Mouse (Mus musculus) liver, embryonic 11.5 days (tissue): ENCODE measurements around the gene Rad9a. TPM values are rescaled to one million over a fixed set of nuclear protein-coding genes. Genes with fewer than 3 reads are reported as not detected.

Source experiments
- ATAC-seq: fragments of 200-750 bp; cut with Nextera tagmentation; replicated peaks from 2 replicates; pipeline ENCODE4 v1.8.0; 2017; ENCODE audit warnings: moderate number of reproducible peaks, mild to moderate bottlenecking, moderate TSS enrichment, moderate library complexity; ENCODE audit not compliant: low FRiP score
- DNase-seq: peaks from one replicate; pipeline ENCODE4 v3.0.0-alpha.2; 2017; ENCODE audit warnings: low spot score
- H3K27ac ChIP-seq: fragments of 300-500 bp; sonication (generic); 2 replicates; pipeline ENCODE4 v1.5.1; 2014; ENCODE audit warnings: mild to moderate bottlenecking, low read depth, low read length, control low read depth
- H3K27me3 ChIP-seq: fragments of 300-500 bp; sonication (generic); replicated peaks from 2 replicates; pipeline ENCODE4 v1.6.1; 2014; ENCODE audit warnings: low read length, mixed read lengths; ENCODE audit not compliant: control insufficient read depth, insufficient read depth
- H3K36me3 ChIP-seq: fragments of 300-500 bp; sonication (generic); 2 replicates; pipeline ENCODE4 v1.6.1; 2014; ENCODE audit warnings: mild to moderate bottlenecking, low read length, moderate library complexity, mixed read lengths; ENCODE audit not compliant: control insufficient read depth, insufficient read depth
- H3K4me1 ChIP-seq: fragments of 300-500 bp; sonication (generic); replicated peaks from 2 replicates; pipeline ENCODE4 v1.6.1; 2014; ENCODE audit warnings: low read length, mixed read lengths; ENCODE audit not compliant: control insufficient read depth, insufficient read depth
- H3K4me2 ChIP-seq: fragments of 300-500 bp; sonication (generic); 2 replicates; pipeline ENCODE4 v1.6.1; 2014; ENCODE audit warnings: mild to moderate bottlenecking, control low read depth, moderate library complexity
- H3K4me3 ChIP-seq: fragments of 300-500 bp; sonication (generic); 2 replicates; pipeline ENCODE4 v1.5.1; 2014; ENCODE audit warnings: low read depth, low read length, control low read depth
- H3K9ac ChIP-seq: fragments of 300-500 bp; sonication (generic); 2 replicates; pipeline ENCODE4 v1.6.1; 2014; ENCODE audit warnings: low read depth, low read length, control low read depth
- H3K9me3 ChIP-seq: fragments of 300-500 bp; sonication (generic); 2 replicates; pipeline ENCODE4 v1.6.1; 2016; ENCODE audit warnings: low read length, inconsistent platforms, mixed read lengths; ENCODE audit not compliant: control insufficient read depth
- WGBS: fragments of 180-500 bp; shearing (Covaris S2); extraction: QIAGEN DNeasy Blood & Tissue Kit; methylation state at CpG from one replicate; pipeline ENCODE4 v1.1.7; 2014; 5-methylcytosine and 5-hydroxymethylcytosine counted together
- microRNA-seq: library from miRNA; unstranded; fragments of <30 nt; microRNA quantifications from one replicate; pipeline ENCODE4, GENCODE M21; 2017; ENCODE audit warnings: borderline number of aligned reads
- polyA plus RNA-seq: library from polyadenylated mRNA; unstranded; fragments of >200 nt; fragmentation: Nextera tagmentation; extraction: Ambion mirVana; gene quantifications from 2 replicates; pipeline ENCODE4 v1.2.1, GENCODE M21; 2014

Gene Rad9a
- polyA plus RNA-seq, 1 experiment from 2014 or later = 38.8 TPM

DNA sequence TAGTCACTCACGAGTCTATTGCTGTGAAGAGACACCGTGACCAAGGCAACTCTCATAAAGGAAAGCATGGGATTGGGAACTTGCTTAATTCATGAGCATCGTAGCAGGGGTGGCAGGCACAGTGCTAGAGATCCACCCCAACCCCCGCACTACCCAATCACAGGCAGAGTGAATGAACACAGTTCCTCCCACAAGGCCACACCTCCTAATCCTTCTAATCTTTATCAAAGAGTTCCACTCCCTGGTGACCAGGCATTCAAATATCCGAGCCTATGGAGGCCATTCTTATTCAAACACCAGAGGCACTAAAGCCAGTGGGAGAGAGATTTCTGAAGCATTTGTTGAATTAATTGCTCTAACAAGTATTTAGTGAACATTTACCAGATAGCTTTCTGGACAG lies 55.5 kb downstream of the Rad9a start:
- Histone ChIP-seq H3K4me1 (peaks cover 19% of the 10 kb centered on the region), H3K4me3 (no peak overlapping the region), H3K9me3 (no peaks in the 10 kb centered on the region), H3K4me2 (no peak overlapping the region), H3K27me3 (no peaks in the 10 kb centered on the region), H3K36me3 (peaks cover 4% of the 10 kb centered on the region; the same call in 1 of the 2 replicates), H3K27ac (no peak overlapping the region), H3K9ac (no peak overlapping the region)
- no peak for DNase-seq
- WGBS = 92% methylated on average over 5 of the region's 5 CpGs
- no peak for ATAC-seq

Small RNAs within 50 kb of the gene (microRNA-seq; reads per million reads assigned to microRNA genes)
- gene Gm26115 = not detected

Other genes starting within 250 kb of the Rad9a start
- gene Aldh3b3, start 243.0 kb downstream of the Rad9a start, polyA plus RNA-seq = not detected in 2 replicates
- gene Aldh3b2, start 229.3 kb downstream of the Rad9a start, polyA plus RNA-seq = 0.48 and 0.70 TPM in 2 replicates
- gene Acy3, start 215.1 kb downstream of the Rad9a start, polyA plus RNA-seq = 12.0 and 14.5 TPM in 2 replicates
- gene Tbx10, start 208.9 kb downstream of the Rad9a start, polyA plus RNA-seq = 1.8 TPM in 2 replicates
- 30.8 and 32.3 TPM in 2 replicates for gene Nudt8, start 201.1 kb downstream of the Rad9a start, polyA plus RNA-seq
- gene Gm49405, start 201.0 kb downstream of the Rad9a start, polyA plus RNA-seq = 1.6 and 2.4 TPM in 2 replicates
- gene Doc2g, start 198.3 kb downstream of the Rad9a start, polyA plus RNA-seq = 2.8 and 4.1 TPM in 2 replicates
- 232 and 234 TPM in 2 replicates for gene Ndufv1, start 188.9 kb downstream of the Rad9a start, polyA plus RNA-seq
- gene Gstp1, start 163.7 kb downstream of the Rad9a start, polyA plus RNA-seq = 733 and 765 TPM in 2 replicates
- gene Gstp2, start 155.6 kb downstream of the Rad9a start, polyA plus RNA-seq = 5.5 and 6.1 TPM in 2 replicates
- 14.6 and 16.7 TPM in 2 replicates for gene Gstp3, start 142.1 kb downstream of the Rad9a start, polyA plus RNA-seq
- gene Cabp2, start 120.1 kb downstream of the Rad9a start, polyA plus RNA-seq = 0.51 and 0.52 TPM in 2 replicates
- gene Cdk2ap2, start 104.5 kb downstream of the Rad9a start, polyA plus RNA-seq = 121 and 135 TPM in 2 replicates
- gene Pitpnm1, start 101.7 kb downstream of the Rad9a start, polyA plus RNA-seq = 7.2 and 8.0 TPM in 2 replicates
- 56.2 and 61.8 TPM in 2 replicates for gene Aip, start 75.8 kb downstream of the Rad9a start, polyA plus RNA-seq
- gene Gpr152, start 61.9 kb downstream of the Rad9a start, polyA plus RNA-seq = not detected in 2 replicates
- gene Cabp4, start 57.6 kb downstream of the Rad9a start, polyA plus RNA-seq = 0.21 TPM in 1 of 2 replicates, not detected in the other
- 126 and 132 TPM in 2 replicates for gene Coro1b, start 53.0 kb downstream of the Rad9a start, polyA plus RNA-seq
- gene Ptprcap, start 48.1 kb downstream of the Rad9a start, polyA plus RNA-seq = 38.7 and 41.1 TPM in 2 replicates
- 41.0 and 53.5 TPM in 2 replicates for gene Rps6kb2, start 38.3 kb downstream of the Rad9a start, polyA plus RNA-seq
- gene Carns1, start 26.2 kb downstream of the Rad9a start, polyA plus RNA-seq = 0.89 and 1.2 TPM in 2 replicates
- gene Tbc1d10c, start 10.4 kb downstream of the Rad9a start, polyA plus RNA-seq = 3.3 and 3.4 TPM in 2 replicates
- 773 and 809 TPM in 2 replicates for gene Ppp1ca, start 9.6 kb downstream of the Rad9a start, polyA plus RNA-seq
- gene Clcf1, start 12.6 kb upstream of the Rad9a start, polyA plus RNA-seq = 1.9 and 2.4 TPM in 2 replicates
- gene AC109138.7, start 12.7 kb upstream of the Rad9a start, polyA plus RNA-seq = not detected in 2 replicates
- 22.1 and 24.9 TPM in 2 replicates for gene Pold4, start 30.2 kb upstream of the Rad9a start, polyA plus RNA-seq
- 3.2 and 3.3 TPM in 2 replicates for gene Ssh3, start 67.5 kb upstream of the Rad9a start, polyA plus RNA-seq
- 2.9 and 3.2 TPM in 2 replicates for gene Ankrd13d, start 81.5 kb upstream of the Rad9a start, polyA plus RNA-seq
- 22.1 and 23.1 TPM in 2 replicates for gene Grk2, start 104.6 kb upstream of the Rad9a start, polyA plus RNA-seq
- 39.8 and 40.2 TPM in 2 replicates for gene Kdm2a, start 196.6 kb upstream of the Rad9a start, polyA plus RNA-seq
- gene Rhod, start 237.8 kb upstream of the Rad9a start, polyA plus RNA-seq = 10.3 and 14.3 TPM in 2 replicates